In genomic region chr1:52802406-52802975, GRCm38 (mm10) we compare ENCODE assay signal across 24 mouse cellular contexts. TPM values are rescaled to one million over a fixed set of nuclear protein-coding genes. Genes with fewer than 3 reads are reported as not detected.
A peak's percentile ranks its signal among the peaks of the same experiment; 100 is the strongest.
DNase-seq lines count a peak whose midpoint lies in the region; ATAC-seq and TF ChIP-seq lines count a peak whose summit lies in the region.
"Had no signal": no experiment of that assay in that cellular context is flagged by ENCODE, and none has a peak within 500 bp of the region (broad histone marks: within the 10 kb centered on the region; RNA-seq: fewer than 3 reads in every experiment).

No protein-coding gene starts in this region.

- no peak overlapping the region for H3K4me3 ChIP-seq in kidney, embryonic 14.5 days (ENCODE audit: low read length)
- H3K4me3 ChIP-seq in MEL (ENCODE audit: control insufficient read depth in 1 of 2, insufficient read depth in 1 of 2, low read depth in 2 of 2, low read length in 2 of 2), result no peak overlapping the region
- no peak overlapping the region for H3K4me3 ChIP-seq in macrophage (ENCODE audit: inconsistent target)
- H3K4me3 ChIP-seq: embryonic facial prominence, embryonic 12.5 days; forebrain, embryonic 15.5 days; heart, adult 2 months; heart, embryonic 15.5 days; hindbrain, embryonic 10.5 days had no signal

- no peaks in the 10 kb centered on the region for H3K36me3 ChIP-seq in kidney, embryonic 14.5 days (ENCODE audit: control insufficient read depth, insufficient read depth, low read length)
- H3K36me3 ChIP-seq in MEL (ENCODE audit: control insufficient read depth in 1 of 2, insufficient read depth in 2 of 2, low read length in 2 of 2) (peaks cover 0 to 11% of the 10 kb centered on the region in 2 experiments; a peak in 2 of 4 replicates), macrophage (ENCODE audit: inconsistent target) (no peaks in the 10 kb centered on the region)
- H3K36me3 ChIP-seq: embryonic facial prominence, embryonic 12.5 days; forebrain, embryonic 15.5 days; G1E; heart, embryonic 15.5 days; hindbrain, embryonic 10.5 days had no signal

- H3K4me1 ChIP-seq in kidney, embryonic 14.5 days (ENCODE audit: control insufficient read depth, insufficient read depth, low read length), result peaks cover 17% of the 10 kb centered on the region
- H3K4me1 ChIP-seq in MEL (ENCODE audit: control insufficient read depth in 1 of 2, insufficient read depth in 2 of 2, low read length in 2 of 2), result peaks cover 9 to 10% of the 10 kb centered on the region in 2 experiments
- H3K4me1 ChIP-seq: embryonic facial prominence, embryonic 12.5 days; forebrain, embryonic 15.5 days had no signal

- H3K4me2 ChIP-seq in kidney, embryonic 14.5 days (replicated peaks; ENCODE audit: low read depth, low read length), result no peak overlapping the region
- H3K4me2 ChIP-seq: embryonic facial prominence, embryonic 12.5 days; forebrain, embryonic 15.5 days; heart, embryonic 11.5 days; heart, embryonic 15.5 days; hindbrain, embryonic 14.5 days had no signal

- H3K27me3 ChIP-seq in kidney, embryonic 14.5 days (ENCODE audit: control insufficient read depth, insufficient read depth, low read length), result no peaks in the 10 kb centered on the region
- no peaks in the 10 kb centered on the region for H3K27me3 ChIP-seq in MEL (ENCODE audit: control insufficient read depth in 1 of 2, insufficient read depth in 2 of 2, low read length in 2 of 2)
- H3K27me3 ChIP-seq: embryonic facial prominence, embryonic 12.5 days; forebrain, embryonic 15.5 days; heart, embryonic 15.5 days; Patski had no signal

- TF ChIP-seq CTCF in MEL (IDR thresholded peaks at IDR 0.05 in 2 of 3, conservative IDR thresholded peaks at IDR 0.05 in 1 of 3; ENCODE audit: control insufficient read depth in 1 of 3, insufficient read depth in 1 of 3, low read depth in 2 of 3, low read length in 3 of 3, poor library complexity in 1 of 3, severe bottlenecking in 1 of 3), result no peak

- peak overlapping the region; percentile 55; the same call in 1 of the 2 replicates for H3K27ac ChIP-seq in kidney, embryonic 14.5 days (ENCODE audit: low read depth, low read length)
- H3K27ac ChIP-seq in MEL (ENCODE audit: control insufficient read depth, low read depth, low read length) (no peak overlapping the region), macrophage (peak overlapping the region; percentile 76; the same call in 1 of the 2 replicates)
- H3K27ac ChIP-seq: embryonic facial prominence, embryonic 12.5 days; forebrain, embryonic 15.5 days; heart, adult 2 months; heart, embryonic 15.5 days; hindbrain, embryonic 10.5 days; hindbrain, embryonic 14.5 days had no signal

- no peak for DNase-seq in kidney, postnatal 4 days
- DNase-seq in 416B (ENCODE audit: low read depth), result peak; percentile 77
- DNase-seq in MEL (ENCODE audit: low read depth, low spot score), result peak; percentile 19
- DNase-seq in gastrocnemius, adult 8-10 months (ENCODE audit: low spot score in 2 of 2), result no peak
- DNase-seq in layer of hippocampus, adult 9-11 months, result no peak
- DNase-seq: adrenal gland, postnatal 25 days; cerebellum, adult 11 months; cerebellum, adult 8-10 months; cerebellum, postnatal 14 days; gastrocnemius, postnatal 10 days; heart, postnatal 14 days had no signal

- no peak for TF ChIP-seq POLR2A in MEL (IDR thresholded peaks at IDR 0.05; ENCODE audit: control insufficient read depth in 1 of 2, insufficient read depth in 1 of 2, low read depth in 1 of 2, low read length in 2 of 2, poor library complexity in 1 of 2)

- H3K9me3 ChIP-seq in kidney, embryonic 14.5 days (ENCODE audit: control insufficient read depth, low read length), result no peaks in the 10 kb centered on the region
- no peaks in the 10 kb centered on the region for H3K9me3 ChIP-seq in MEL (replicated peaks; ENCODE audit: insufficient read depth, low read length)
- H3K9me3 ChIP-seq: embryonic facial prominence, embryonic 12.5 days; forebrain, embryonic 15.5 days; G1E; heart, embryonic 15.5 days; hindbrain, embryonic 10.5 days had no signal

- TF ChIP-seq RAD21 in MEL (IDR thresholded peaks at IDR 0.05; ENCODE audit: low read depth, low read length), result no peak

- no peak for TF ChIP-seq EP300 in MEL (IDR thresholded peaks at IDR 0.05; ENCODE audit: low read depth in 1 of 2, low read length in 2 of 2)

- no peak overlapping the region for H3K9ac ChIP-seq in kidney, embryonic 14.5 days (ENCODE audit: low read depth, low read length)
- H3K9ac ChIP-seq in MEL (ENCODE audit: control insufficient read depth, low read depth, low read length, poor library complexity, severe bottlenecking), result no peak overlapping the region
- H3K9ac ChIP-seq: embryonic facial prominence, embryonic 12.5 days; forebrain, embryonic 15.5 days; heart, embryonic 15.5 days; hindbrain, embryonic 14.5 days had no signal

- H3K79me2 ChIP-seq in MEL (ENCODE audit: control insufficient read depth, insufficient read depth, low read length, poor library complexity), result no peaks in the 10 kb centered on the region
- H3K79me2 ChIP-seq in macrophage (ENCODE audit: inconsistent target), result no peaks in the 10 kb centered on the region; the same call in 1 of the 2 replicates

- 0 out of 2 replicates have a peak, but pooled peaks have one; percentile 3 for ATAC-seq in kidney, embryonic 14.5 days (ENCODE audit: low FRiP score, low TSS enrichment)
- ATAC-seq: activated CD4-positive, CD25-positive, alpha-beta regulatory T cell, adult 4 months; forebrain, embryonic 15.5 days; intestine, embryonic 16.5 days; Patski had no signal

- WGBS in kidney, embryonic 14.5 days, result 75% methylated on average over 5 of the region's 5 CpGs
- 59% methylated on average over 5 of the region's 5 CpGs for WGBS in macrophage (ENCODE audit: missing documents)

TF ChIP-seq in MEL, 35 proteins besides CTCF, POLR2A, EP300 and RAD21:
- TF ChIP-seq MEF2A (IDR thresholded peaks at IDR 0.05; ENCODE audit: extremely low read depth, insufficient replicate concordance, low read depth, low read length, poor library complexity, severe bottlenecking), result no peak
- no peak for TF ChIP-seq GABPA (IDR thresholded peaks at IDR 0.05; ENCODE audit: low read depth, low read length)
- TF ChIP-seq ZMIZ1 (IDR thresholded peaks at IDR 0.05; ENCODE audit: low read depth, low read length), result no peak
- no peak for TF ChIP-seq MXI1 (IDR thresholded peaks at IDR 0.05; ENCODE audit: low read depth, low read length)
- no peak for TF ChIP-seq GATA1 (IDR thresholded peaks at IDR 0.05; ENCODE audit: low read depth, low read length)
- no peak for TF ChIP-seq SMC3 (IDR thresholded peaks at IDR 0.05; ENCODE audit: low read depth, low read length)
- TF ChIP-seq POLR2AphosphoS5 (IDR thresholded peaks at IDR 0.05; ENCODE audit: borderline replicate concordance, low read depth, low read length), result no peak
- TF ChIP-seq CHD2 (IDR thresholded peaks at IDR 0.05; ENCODE audit: low read length), result no peak
- TF ChIP-seq E2F4 (IDR thresholded peaks at IDR 0.05; ENCODE audit: borderline replicate concordance, low read depth, low read length), result no peak

RNA-seq across cellular contexts. Expression of gene Inpp1, which starts 15.0 kb away (rescaled TPM):
- 12.0 and 12.9 TPM in 2 replicates for polyA plus RNA-seq in kidney, embryonic 14.5 days (2014; fragmentation: Nextera tagmentation; extraction: Ambion mirVana)
- total RNA-seq in MEL (2012; rRNA removed), result 0.96 and 1.9 TPM in 2 replicates
- polyA plus RNA-seq in MEL (2012; ENCODE audit: insufficient read depth in 1 of 2, insufficient read length in 2 of 2, low read depth in 1 of 2, low replicate concordance in 2 of 2, missing spikeins in 1 of 2) (1 to 10 TPM in 1 of 2 experiments, not detected in 1; 5.9 TPM), macrophage (2018) (7.0 to 13.9 TPM (median 10.2 TPM) in 3 replicates)
- total RNA-seq in macrophage (2018; cell fraction: chromatin; rRNA removed), result 10 to 100 TPM in 21 of 26 experiments, 1 to 10 TPM in 5; 5.8 to 53.8 (median 21.6) TPM
- 10 to 100 TPM in 14 of 26 experiments, 1 to 10 TPM in 12; 5.0 to 25.0 (median 12.8) TPM for total RNA-seq in macrophage (2018; cell fraction: cytosol; rRNA removed)
- 10 to 100 TPM in 20 of 26 experiments, 1 to 10 TPM in 6; 6.0 to 36.9 (median 18.4) TPM for total RNA-seq in macrophage (2018; cell fraction: nucleus; rRNA removed)
- total RNA-seq in gastrocnemius, adult 8-10 months (2022), result 1 to 10 TPM; 4.4 to 7.6 (median 6.5) TPM
- polyA plus RNA-seq: G1E had no signal

RNA-seq across cellular contexts. Expression of gene Hibch, which starts 42.2 kb away (rescaled TPM):
- 23.4 and 27.8 TPM in 2 replicates for polyA plus RNA-seq in kidney, embryonic 14.5 days (2014; fragmentation: Nextera tagmentation; extraction: Ambion mirVana)
- 28.5 and 31.2 TPM in 2 replicates for total RNA-seq in MEL (2012; rRNA removed)
- polyA plus RNA-seq in MEL (2012; ENCODE audit: insufficient read depth in 1 of 2, insufficient read length in 2 of 2, low read depth in 1 of 2, low replicate concordance in 2 of 2, missing spikeins in 1 of 2), result 10 to 100 TPM in 1 of 2 experiments, not detected in 1; 35.2 TPM
- total RNA-seq in macrophage (2018; cell fraction: chromatin; rRNA removed), result 10 to 100 TPM in 18 of 26 experiments, 1 to 10 TPM in 8; 1.9 to 43.8 (median 20.9) TPM
- 10 to 100 TPM in 18 of 26 experiments, 1 to 10 TPM in 8; 7.2 to 13.0 (median 10.6) TPM for total RNA-seq in macrophage (2018; cell fraction: cytosol; rRNA removed)
- 10 to 100 TPM in 15 of 26 experiments, 1 to 10 TPM in 11; 2.2 to 25.8 (median 10.9) TPM for total RNA-seq in macrophage (2018; cell fraction: nucleus; rRNA removed)
- polyA plus RNA-seq in macrophage (2018), result 10.5 to 28.5 TPM (median 18.1 TPM) in 3 replicates
- total RNA-seq in gastrocnemius, adult 8-10 months (2022), result 10 to 100 TPM; 33.8 to 38.1 (median 36.5) TPM

Comparison
In these comparisons a context has a peak if more than half of its experiments do, and no peak if none do; other contexts are left out.
1. DNase-seq: peak in 416B (single experiment) and MEL (single experiment); none in kidney, postnatal 4 days (0 of 2), gastrocnemius, adult 8-10 months (0 of 2) and layer of hippocampus, adult 9-11 months (single experiment).